21 mouse cellular contexts compared by ENCODE assay signal in the genomic region with DNA sequence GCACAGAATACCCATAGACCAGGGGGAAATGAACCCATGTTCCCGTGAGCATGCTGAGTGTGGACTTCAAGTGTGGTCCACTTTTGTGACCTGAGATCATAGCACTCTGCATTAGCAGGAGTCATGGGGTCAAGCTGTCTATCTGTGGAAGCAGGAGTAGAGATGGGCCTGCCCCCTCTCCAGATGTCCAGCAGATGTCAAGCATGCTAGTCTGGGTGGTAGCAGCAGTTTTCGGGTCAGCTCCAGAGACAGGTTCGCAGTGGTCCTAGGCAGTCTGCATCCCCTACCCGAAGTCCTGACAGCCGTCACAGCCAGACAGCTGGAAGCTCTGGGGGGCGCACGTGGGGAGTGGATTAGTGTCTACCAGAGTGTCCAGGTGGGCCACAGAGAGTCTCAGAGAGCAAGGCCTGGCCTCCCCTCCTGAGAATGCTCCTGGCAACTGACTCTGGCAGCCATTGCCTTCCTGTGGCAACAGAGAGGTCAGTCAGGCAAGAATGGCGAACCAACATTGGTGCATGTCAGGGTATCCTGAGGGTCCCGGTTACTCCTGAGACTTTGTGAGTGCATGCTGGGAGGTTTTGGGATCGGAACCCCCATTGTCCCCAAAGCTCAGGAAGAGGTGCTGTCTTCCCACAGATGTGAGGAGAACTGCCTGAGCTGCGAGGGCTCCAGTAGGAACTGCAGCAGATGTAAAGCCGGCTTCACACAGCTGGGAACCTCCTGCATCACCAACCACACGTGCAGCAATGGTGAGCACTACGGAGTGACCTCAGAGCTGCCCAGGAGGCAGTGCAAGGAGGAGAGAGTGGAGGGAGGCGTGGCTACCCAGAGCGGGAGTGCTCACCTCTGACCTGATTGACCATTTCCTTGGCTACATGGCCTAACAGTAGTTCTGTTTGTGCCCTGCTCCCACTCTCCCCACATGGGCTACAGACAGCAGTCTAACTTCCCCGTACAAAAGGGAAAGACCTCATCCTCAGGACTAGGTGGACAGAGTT. TPM values are rescaled to one million over a fixed set of nuclear protein-coding genes. Genes with fewer than 3 reads are reported as not detected.
A peak's percentile ranks its signal among the peaks of the same experiment; 100 is the strongest.
DNase-seq lines count a peak whose midpoint lies in the region; ATAC-seq and TF ChIP-seq lines count a peak whose summit lies in the region.
"Had no signal": no experiment of that assay in that cellular context is flagged by ENCODE, and none has a peak within 500 bp of the region (broad histone marks: within the 10 kb centered on the region; RNA-seq: fewer than 3 reads in every experiment).

No protein-coding gene starts in this region.

- no peak for TF ChIP-seq CTCF in heart, adult 2 months (IDR thresholded peaks at IDR 0.05)

- TF ChIP-seq EP300 in heart, adult 2 months (IDR thresholded peaks at IDR 0.05; ENCODE audit: insufficient read depth, low read depth, low read length): no peak

- no peaks in the 10 kb centered on the region for H3K36me3 ChIP-seq in heart, adult 2 months (ENCODE audit: control insufficient read depth, insufficient read depth, low read length)
- H3K36me3 ChIP-seq in lung, embryonic 15.5 days: no peaks in the 10 kb centered on the region
- H3K36me3 ChIP-seq in limb, embryonic 12.5 days: no peaks in the 10 kb centered on the region
- H3K36me3 ChIP-seq: embryonic facial prominence, embryonic 15.5 days; hindbrain, embryonic 13.5 days had no signal

- H3K9ac ChIP-seq in heart, adult 2 months (ENCODE audit: low read depth, low read length): no peak overlapping the region
- H3K9ac ChIP-seq in lung, embryonic 15.5 days: no peak overlapping the region
- no peak overlapping the region for H3K9ac ChIP-seq in limb, embryonic 12.5 days (replicated peaks)
- H3K9ac ChIP-seq: embryonic facial prominence, embryonic 15.5 days; forebrain, embryonic 13.5 days; hindbrain, embryonic 13.5 days; lung, embryonic 14.5 days had no signal

- intact Hi-C loops in heart, adult 2 months (cut with DNase I): no loop called here

- H3K4me3 ChIP-seq in heart, adult 2 months: no peak overlapping the region
- no peak overlapping the region for H3K4me3 ChIP-seq in lung, embryonic 15.5 days
- no peak overlapping the region for H3K4me3 ChIP-seq in limb, embryonic 12.5 days (replicated peaks)
- H3K4me3 ChIP-seq: embryonic facial prominence, embryonic 15.5 days; forebrain, embryonic 13.5 days; hindbrain, embryonic 13.5 days had no signal

- H3K79me2 ChIP-seq in heart, adult 2 months (replicated peaks; ENCODE audit: control insufficient read depth, insufficient read depth, low read length): no peaks in the 10 kb centered on the region

- H3K4me2 ChIP-seq in lung, embryonic 15.5 days: no peak overlapping the region
- no peak overlapping the region for H3K4me2 ChIP-seq in limb, embryonic 12.5 days
- H3K4me2 ChIP-seq: embryonic facial prominence, embryonic 15.5 days; forebrain, embryonic 13.5 days; hindbrain, embryonic 13.5 days; lung, embryonic 14.5 days had no signal

- peak; percentile 90 for DNase-seq in heart, adult 11 months
- no peak for DNase-seq in heart, adult 2 months
- DNase-seq in lung, postnatal 10 days: no peak
- DNase-seq in mesoderm, embryonic 11.5 days (ENCODE audit: low read depth, low spot score): peak; percentile 50
- DNase-seq in B cell, adult 2 months: no peak
- DNase-seq: adrenal gland, postnatal 25 days; cerebellum, postnatal 14 days; gastrocnemius, postnatal 14 days; kidney, adult 9 months; lung, embryonic 14.5 days had no signal

- no peaks in the 10 kb centered on the region for H3K9me3 ChIP-seq in lung, embryonic 15.5 days
- no peaks in the 10 kb centered on the region for H3K9me3 ChIP-seq in limb, embryonic 12.5 days
- H3K9me3 ChIP-seq: embryonic facial prominence, embryonic 15.5 days; forebrain, embryonic 13.5 days; hindbrain, embryonic 13.5 days had no signal

- no peaks in the 10 kb centered on the region for H3K4me1 ChIP-seq in heart, adult 2 months (ENCODE audit: control insufficient read depth, insufficient read depth, low read length)
- H3K4me1 ChIP-seq in lung, embryonic 15.5 days: no peaks in the 10 kb centered on the region
- H3K4me1 ChIP-seq in limb, embryonic 12.5 days (replicated peaks): peaks cover 55% of the 10 kb centered on the region

- peak; percentile 35; the same call in 1 of the 2 replicates for ATAC-seq in lung, embryonic 15.5 days (ENCODE audit: borderline replicate concordance, extremely low read depth, low FRiP score, low TSS enrichment)
- peak; percentile 44; the same call in 1 of the 2 replicates for ATAC-seq in limb, embryonic 12.5 days (ENCODE audit: insufficient number of reproducible peaks, insufficient read depth, low FRiP score, low TSS enrichment, low read depth)
- ATAC-seq in erythroblast, adult 5-6 weeks (replicated peaks; ENCODE audit: low FRiP score, poor library complexity, severe bottlenecking): no peak
- ATAC-seq: forebrain, embryonic 13.5 days; midbrain, embryonic 16.5 days had no signal

- 69% methylated on average over 17 of the region's 17 CpGs for WGBS in heart, adult 2 months
- WGBS in lung, embryonic 15.5 days: 51% methylated on average over 17 of the region's 17 CpGs
- 28% methylated on average over 17 of the region's 17 CpGs for WGBS in limb, embryonic 12.5 days

- TF ChIP-seq POLR2A in heart, adult 2 months (IDR thresholded peaks at IDR 0.05; ENCODE audit: insufficient read depth, low read depth, low read length): no peak

- H3K27ac ChIP-seq in heart, adult 2 months: no peak overlapping the region
- no peak overlapping the region for H3K27ac ChIP-seq in lung, embryonic 15.5 days
- 0 out of 2 replicates have a peak overlapping the region, but pooled peaks have one; percentile 53 for H3K27ac ChIP-seq in limb, embryonic 12.5 days
- H3K27ac ChIP-seq: embryonic facial prominence, embryonic 15.5 days; forebrain, embryonic 13.5 days; hindbrain, embryonic 13.5 days had no signal

- no peaks in the 10 kb centered on the region for H3K27me3 ChIP-seq in heart, adult 2 months (ENCODE audit: control insufficient read depth, insufficient read depth, low read length)
- no peaks in the 10 kb centered on the region for H3K27me3 ChIP-seq in lung, embryonic 15.5 days
- H3K27me3 ChIP-seq in limb, embryonic 12.5 days: peaks cover 6% of the 10 kb centered on the region; the same call in 1 of the 2 replicates
- H3K27me3 ChIP-seq: forebrain, embryonic 13.5 days had no signal

RNA-seq across cellular contexts. Expression of a gene that starts 3.8 kb away (rescaled TPM):
- not detected for total RNA-seq in heart, adult 2 months (2021)
- polyA plus RNA-seq in heart, adult 2 months (2012; rRNA removed): not detected in 2 replicates
- not detected in 2 replicates for polyA plus RNA-seq in lung, embryonic 15.5 days (2015; fragmentation: Nextera tagmentation; extraction: Ambion mirVana)
- polyA plus RNA-seq in limb, embryonic 12.5 days (2016; fragmentation: Nextera tagmentation; extraction: Ambion mirVana): not detected in 2 replicates
- not detected in 2 replicates for total RNA-seq in erythroblast, adult 5-6 weeks (2015; ENCODE audit: low replicate concordance)
- total RNA-seq in erythroblast, adult 5-6 weeks (2017; ENCODE audit: low replicate concordance): not detected in 2 replicates
- total RNA-seq: adrenal gland, postnatal 25 days; gastrocnemius, postnatal 14 days; layer of hippocampus, adult 8-10 months had no signal
- polyA plus RNA-seq: embryonic facial prominence, embryonic 15.5 days; forebrain, embryonic 13.5 days; heart, embryonic 16.5 days; hindbrain, embryonic 13.5 days; lung, embryonic 14.5 days; midbrain, embryonic 16.5 days; neural tube, embryonic 14.5 days; spleen, adult 2 months had no signal

RNA-seq across cellular contexts. Expression of a gene that starts 11.6 kb away (rescaled TPM):
- 10 to 100 TPM; 21.7 to 22.3 TPM for total RNA-seq in heart, adult 2 months (2021)
- 9.3 and 17.8 TPM in 2 replicates for polyA plus RNA-seq in heart, adult 2 months (2012; rRNA removed)
- 177 and 181 TPM in 2 replicates for polyA plus RNA-seq in lung, embryonic 15.5 days (2015; fragmentation: Nextera tagmentation; extraction: Ambion mirVana)
- polyA plus RNA-seq in limb, embryonic 12.5 days (2016; fragmentation: Nextera tagmentation; extraction: Ambion mirVana): 247 and 252 TPM in 2 replicates
- total RNA-seq in erythroblast, adult 5-6 weeks (2015; ENCODE audit: low replicate concordance): 22.6 and 33.0 TPM in 2 replicates
- total RNA-seq in erythroblast, adult 5-6 weeks (2017; ENCODE audit: low replicate concordance): 14.6 and 24.2 TPM in 2 replicates

RNA-seq across cellular contexts. Expression of a gene that starts 32.2 kb away (rescaled TPM):
- total RNA-seq in heart, adult 2 months (2021): 10 to 100 TPM; 34.1 to 43.7 TPM
- polyA plus RNA-seq in heart, adult 2 months (2012; rRNA removed): 32.5 and 43.5 TPM in 2 replicates
- polyA plus RNA-seq in lung, embryonic 15.5 days (2015; fragmentation: Nextera tagmentation; extraction: Ambion mirVana): 101 and 105 TPM in 2 replicates
- 87.0 and 88.9 TPM in 2 replicates for polyA plus RNA-seq in limb, embryonic 12.5 days (2016; fragmentation: Nextera tagmentation; extraction: Ambion mirVana)
- 27.7 and 28.0 TPM in 2 replicates for total RNA-seq in erythroblast, adult 5-6 weeks (2015; ENCODE audit: low replicate concordance)
- 14.8 and 15.1 TPM in 2 replicates for total RNA-seq in erythroblast, adult 5-6 weeks (2017; ENCODE audit: low replicate concordance)

Comparison
In these comparisons a context has a peak if more than half of its experiments do, and no peak if none do; other contexts are left out.
1. DNase-seq: peak in heart, adult 11 months (single experiment) and mesoderm, embryonic 11.5 days (single experiment); none in heart, adult 2 months (0 of 2), lung, postnatal 10 days (single experiment) and B cell, adult 2 months (0 of 2).